Mouse (Mus musculus): ENCODE measurements at regions not wholly inside any gene's neighbourhood (a gene's known extent, or its start where the extent isn't known, plus 50 kb on each side); places are given as distances from the start of the nearest gene placed in this dataset.

- DNase-seq (ENCODE audit: low spot score), result no peak
Measured at GRCm38 (mm10) chr11:113178375-113178774, 396.4 kb downstream of the Sox9 start.

- DNase-seq (ENCODE audit: low spot score), result no peak
Measured at GRCm38 (mm10) chr11:113180008-113180407, 398.0 kb downstream of the Sox9 start.

- no peak for DNase-seq (ENCODE audit: low spot score)
Measured at GRCm38 (mm10) chr11:113182083-113182861, 400.2 kb downstream of the Sox9 start.

GRCm38 (mm10) chr11:113183556-113183955 is 401.5 kb downstream of the Sox9 start:
- no peak for DNase-seq (ENCODE audit: low spot score)

GRCm38 (mm10) chr11:113184095-113184494 is 402.1 kb downstream of the Sox9 start:
- DNase-seq (ENCODE audit: low spot score), result no peak

- DNase-seq (ENCODE audit: low spot score), result no peak
Measured at GRCm38 (mm10) chr11:113187407-113187806, 405.4 kb downstream of the Sox9 start.

GRCm38 (mm10) chr11:113188263-113188920 is 406.4 kb downstream of the Sox9 start:
- no peak for DNase-seq (ENCODE audit: low spot score)

- no peak for DNase-seq (ENCODE audit: low spot score)
Measured at GRCm38 (mm10) chr11:113190006-113190405, 408.0 kb downstream of the Sox9 start.

- no peak for DNase-seq (ENCODE audit: low spot score)
Measured at GRCm38 (mm10) chr11:113190520-113190919, 408.5 kb downstream of the Sox9 start.

GRCm38 (mm10) chr11:113191006-113191405 is 409.0 kb downstream of the Sox9 start:
- no peak for DNase-seq (ENCODE audit: low spot score)

- DNase-seq (ENCODE audit: low spot score), result no peak
Measured at GRCm38 (mm10) chr11:113192086-113192856, 410.2 kb downstream of the Sox9 start.

GRCm38 (mm10) chr11:113194144-113194827 is 412.3 kb downstream of the Sox9 start:
- DNase-seq (ENCODE audit: low spot score), result no peak

Measured in embryo, embryonic 10 days (tissue).